Mouse (Mus musculus) frontal cortex, adult 2 months (tissue): Measurements from ENCODE around the gene Usp2. TPM values are rescaled to one million over a fixed set of nuclear protein-coding genes. Genes with fewer than 3 reads are reported as not detected.
"Not testable (repeated sequence)": the region's sequence is repeated elsewhere in the genome, so short reads cannot be mapped to it uniquely, and the experiment has no call there.

Experiments
- DNase-seq, 2 experiments: peaks; one replicate each; pipeline ENCODE4 v3.0.0; 2022; ENCODE audit warnings: low spot score in 1 of 2; ENCODE audit errors: extremely low spot score in 1 of 2
- polyA plus RNA-seq: library from polyadenylated mRNA; depleted of rRNA; stranded (reverse); fragments of >200 nt; gene quantifications from 2 replicates; pipeline ENCODE4 v1.2.3, GENCODE M21; 2012

Usp2 gene
- polyA plus RNA-seq, 1 experiment = 44.9 TPM

GRCm38 (mm10) chr9:44087761-44088455 is 21.1 kb downstream of the Usp2 start:
- peak; percentile 76 to 81 for DNase-seq

GRCm38 (mm10) chr9:44088877-44089608 is 22.2 kb downstream of the Usp2 start:
- DNase-seq = no peak

GRCm38 (mm10) chr9:44093612-44094503 is 27.0 kb downstream of the Usp2 start:
- peak; percentile 71 to 91 for DNase-seq

GRCm38 (mm10) chr9:44094737-44095136 is 27.9 kb downstream of the Usp2 start:
- no peak for DNase-seq

- DNase-seq = no peak
Measured at GRCm38 (mm10) chr9:44095781-44096180, 29.0 kb downstream of the Usp2 start.

- DNase-seq = no peak
Measured at GRCm38 (mm10) chr9:44096536-44096935, 29.7 kb downstream of the Usp2 start.

- no peak for DNase-seq
Measured at GRCm38 (mm10) chr9:44101490-44101889, 34.7 kb downstream of the Usp2 start, which contains the start of gene Mfrp. Gene Mfrp, plus strand, starts transcription at chr9:44101729.

- DNase-seq = no peak
Measured at GRCm38 (mm10) chr9:44104881-44105280, 38.1 kb downstream of the Usp2 start.

GRCm38 (mm10) chr9:44105781-44106180 is 39.0 kb downstream of the Usp2 start:
- no peak for DNase-seq

- no peak for DNase-seq
Measured at GRCm38 (mm10) chr9:44106182-44106581, 39.4 kb downstream of the Usp2 start.

GRCm38 (mm10) chr9:44106596-44106995 is 39.8 kb downstream of the Usp2 start:
- no peak for DNase-seq

- peak in 1 of 2 experiments; percentile 79 for DNase-seq
Measured at GRCm38 (mm10) chr9:44107110-44107509, 40.3 kb downstream of the Usp2 start, which contains the start of gene C1qtnf5. Gene C1qtnf5, plus strand, starts transcription at chr9:44107245.

- no peak for DNase-seq
Measured at GRCm38 (mm10) chr9:44107557-44108179, 40.8 kb downstream of the Usp2 start.

GRCm38 (mm10) chr9:44108269-44109055 is 41.6 kb downstream of the Usp2 start:
- DNase-seq = no peak

GRCm38 (mm10) chr9:44109360-44110095 is 42.7 kb downstream of the Usp2 start:
- DNase-seq = peak in 1 of 2 experiments; percentile 91

- not testable (repeated sequence) for DNase-seq
Measured at GRCm38 (mm10) chr9:44111909-44112308, 45.1 kb downstream of the Usp2 start.

GRCm38 (mm10) chr9:44113105-44113789 is 46.4 kb downstream of the Usp2 start, which contains the start of the genes Gm49380 and Rnf26:
Gene Gm49380, minus strand, starts transcription at chr9:44113500.
Gene Rnf26, minus strand, starts transcription at chr9:44113517.
- peak; percentile 96 to 98 for DNase-seq

- no peak for DNase-seq
Measured at GRCm38 (mm10) chr9:44114453-44114852, 47.6 kb downstream of the Usp2 start.
